Mouse (Mus musculus) brain, embryonic 18.5 days (tissue): ENCODE data around the gene Wdpcp.

ENCODE experiments used
- DNase-seq: peaks from one replicate; pipeline ENCODE4 v3.0.0-alpha.2; 2012; ENCODE audit warnings: low read depth, low spot score

Wdpcp gene

GRCm38 (mm10) chr11:21735272-21735671 is 163.2 kb downstream of the Wdpcp start:
- no peak for DNase-seq

- no peak for DNase-seq
These were observed 177.5 kb downstream of the Wdpcp start for GRCm38 (mm10) chr11:21749487-21749886.

- DNase-seq, result peak; percentile 20
These were observed 191.2 kb downstream of the Wdpcp start for GRCm38 (mm10) chr11:21763201-21763600.

- DNase-seq, result no peak
These were observed 216.8 kb downstream of the Wdpcp start for GRCm38 (mm10) chr11:21788831-21789230.

GRCm38 (mm10) chr11:21824941-21825340 is 252.9 kb downstream of the Wdpcp start:
- DNase-seq, result no peak

GRCm38 (mm10) chr11:21826521-21826920 is 254.5 kb downstream of the Wdpcp start:
- DNase-seq, result no peak

GRCm38 (mm10) chr11:21847040-21847439 is 275.0 kb downstream of the Wdpcp start:
- DNase-seq, result no peak

- DNase-seq, result no peak
These were observed 292.0 kb downstream of the Wdpcp start for GRCm38 (mm10) chr11:21864000-21864399.

GRCm38 (mm10) chr11:21864516-21864915 is 292.5 kb downstream of the Wdpcp start:
- DNase-seq, result no peak

- DNase-seq, result no peak
These were observed 296.6 kb downstream of the Wdpcp start for GRCm38 (mm10) chr11:21868675-21869074.

- DNase-seq, result no peak
These were observed 298.8 kb downstream of the Wdpcp start for GRCm38 (mm10) chr11:21870863-21871262.

- DNase-seq, result no peak
These were observed 299.7 kb downstream of the Wdpcp start for GRCm38 (mm10) chr11:21871728-21872127.

- no peak for DNase-seq
These were observed 303.0 kb downstream of the Wdpcp start for GRCm38 (mm10) chr11:21875077-21875476.

GRCm38 (mm10) chr11:21894696-21895095 is 322.7 kb downstream of the Wdpcp start:
- DNase-seq, result no peak

- no peak for DNase-seq
These were observed 350.5 kb downstream of the Wdpcp start for GRCm38 (mm10) chr11:21922531-21922930.
